Mouse (Mus musculus): ENCODE data around the gene Grem1.

- TF ChIP-seq POLR2A (IDR thresholded peaks at IDR 0.05; ENCODE audit: low read depth, low read length) (no peak), CTCF (IDR thresholded peaks at IDR 0.05; ENCODE audit: extremely low read depth, insufficient read depth, insufficient read length, insufficient replicate concordance) (no peak)
Observed at GRCm38 (mm10) chr2:113779336-113779735, 20.9 kb upstream of the Grem1 start.

All from spleen, adult 2 months (tissue).